Mouse (Mus musculus): ENCODE measurements around the gene Pdgfb.

DNA sequence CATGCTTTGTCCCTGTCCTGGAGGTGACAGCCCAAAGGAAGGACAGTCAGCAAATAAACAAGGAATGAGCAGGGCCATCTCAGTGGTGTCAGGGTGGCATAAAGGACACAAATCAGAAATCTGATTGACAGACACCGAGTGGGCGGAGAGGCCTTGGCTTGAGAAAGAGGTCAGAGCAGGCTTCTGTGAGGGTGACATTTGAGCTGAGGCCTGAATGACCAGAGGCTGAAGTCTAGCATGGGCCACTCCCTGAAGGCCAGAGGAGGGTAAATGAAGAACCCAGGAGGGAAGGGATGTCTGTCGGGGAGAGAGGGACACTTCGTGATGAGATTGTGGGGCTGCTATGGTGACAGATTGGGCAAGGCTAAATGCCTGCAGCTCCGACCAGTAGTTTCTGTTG lies 11.3 kb upstream of the Pdgfb start:
- TF ChIP-seq CTCF (IDR thresholded peaks at IDR 0.05; ENCODE audit: low read depth) = no peak
- TF ChIP-seq EP300 (IDR thresholded peaks at IDR 0.05; ENCODE audit: low read depth) = no peak

Data from liver, postnatal 0 days (tissue).